Mouse (Mus musculus) adrenal gland (tissue): Measurements from ENCODE around the gene Pcnt.

Experiments used
- intact Hi-C: fragments of 180-260 bp; cut with DNase I; formaldehyde crosslinking; loops from one replicate; pipeline ENCODE4 v1.15.1; 2025
- long read RNA-seq, 2 experiments: library from polyadenylated mRNA; unstranded; transcript quantifications; one replicate each; pipeline ENCODE4 v2.0.0; 2020; ENCODE audit warnings: borderline replicate concordance in 1 of 2; ENCODE audit not compliant: insufficient replicate concordance in 1 of 2

Gene Pcnt
- long read RNA-seq, experiment 1, partial matches to known transcripts = 5 of 7 reads
- long read RNA-seq, experiment 1, other reads (novel, unspliced or antisense) = 2 of 7 reads
- long read RNA-seq, experiment 2, partial matches to known transcripts = 7 of 7 reads
- long read RNA-seq, experiment 2, other reads (novel, unspliced or antisense) = 0 of 7 reads

DNA sequence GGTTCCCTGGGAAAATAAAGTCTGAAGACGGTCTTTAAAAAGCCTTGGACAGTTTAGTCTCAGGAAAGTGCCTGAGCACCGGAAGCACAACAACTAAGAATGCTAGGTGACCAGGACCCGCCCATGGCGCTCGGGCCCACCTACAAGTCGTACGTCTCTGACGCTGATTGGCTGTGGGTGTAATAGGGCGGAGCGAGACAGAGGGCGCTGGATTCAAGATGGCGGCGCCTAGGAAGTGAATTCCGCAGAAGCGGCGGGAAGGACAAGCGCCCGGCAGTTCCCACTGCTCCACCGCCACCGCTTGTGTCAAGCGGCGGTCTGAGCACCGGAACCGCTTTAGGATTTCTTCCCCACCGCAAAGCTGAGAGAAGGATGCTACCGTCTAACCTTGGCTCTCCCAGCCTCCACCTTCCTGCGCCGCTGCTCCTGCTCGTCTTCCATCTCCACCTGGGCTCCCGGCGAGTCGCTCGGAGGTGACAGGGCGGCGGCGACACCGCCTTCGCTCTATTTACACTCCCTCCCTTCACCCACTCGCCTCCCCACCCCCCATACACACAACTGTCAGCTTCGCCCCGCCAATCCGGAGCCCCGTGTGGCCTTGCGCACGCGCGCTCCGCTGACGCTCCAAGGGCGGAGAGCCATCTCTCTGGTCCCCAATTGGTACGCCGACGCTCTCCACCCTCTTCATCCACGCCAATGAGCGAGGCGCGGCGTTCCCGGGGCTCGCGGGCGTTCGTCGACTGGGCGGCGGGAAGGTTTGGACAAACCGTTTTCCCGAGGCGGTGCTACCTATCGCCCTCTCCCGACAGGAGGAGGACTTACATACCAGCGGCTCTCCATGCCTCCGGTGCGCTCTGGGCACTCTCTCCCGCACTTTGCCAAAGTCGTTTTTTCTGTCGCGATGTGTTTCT lies at the start of gene Pcnt:
Gene Pcnt (minus strand): TSS at position 609 of the 911 bp plus-strand sequence.
- intact Hi-C loops = no loop called here

GRCm38 (mm10) chr10:76489205-76489604 lies 46.6 kb upstream of the Pcnt start:
- intact Hi-C loops = no loop called here

DNA sequence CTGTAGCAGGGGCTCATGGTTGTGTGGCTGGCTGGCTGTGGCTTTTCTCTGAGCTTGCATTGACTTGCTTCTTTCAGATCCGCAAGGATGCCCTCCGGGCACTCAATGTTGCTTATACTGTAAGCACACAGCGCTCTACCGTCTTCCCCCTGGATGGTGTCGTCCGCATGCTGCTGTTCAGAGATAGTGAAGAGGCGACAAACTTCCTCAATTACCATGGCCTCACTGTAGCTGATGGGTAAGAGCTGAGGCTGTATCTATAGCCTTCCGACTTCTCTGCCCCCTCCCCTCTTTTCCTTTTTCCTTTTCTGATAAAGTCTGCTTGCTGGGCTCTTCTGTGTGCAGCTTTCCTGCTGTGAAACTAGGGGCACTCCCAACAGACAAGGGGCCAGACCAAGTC lies 45.7 kb upstream of the Pcnt start:
- intact Hi-C loops = no loop called here

DNA sequence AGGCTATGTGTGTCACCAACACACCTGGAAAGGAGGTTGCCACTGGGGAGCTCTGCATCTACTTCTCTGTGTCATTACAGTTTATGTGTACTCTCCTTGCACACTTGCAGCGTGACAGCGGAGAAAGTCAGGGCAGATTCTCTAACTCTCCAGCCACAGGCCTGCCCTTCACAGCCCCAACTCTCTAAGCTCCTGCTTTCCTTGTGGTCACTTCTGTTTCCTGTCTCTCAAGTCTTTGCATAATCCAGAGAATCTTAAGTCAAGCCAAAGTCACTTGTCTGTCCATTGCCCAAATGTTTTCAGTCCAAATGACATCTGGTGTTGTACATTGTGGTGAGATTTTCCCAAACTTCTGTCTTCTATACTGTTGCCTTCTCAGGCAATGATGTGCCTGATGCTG lies 43.7 kb upstream of the Pcnt start:
- intact Hi-C loops = no loop called here

DNA sequence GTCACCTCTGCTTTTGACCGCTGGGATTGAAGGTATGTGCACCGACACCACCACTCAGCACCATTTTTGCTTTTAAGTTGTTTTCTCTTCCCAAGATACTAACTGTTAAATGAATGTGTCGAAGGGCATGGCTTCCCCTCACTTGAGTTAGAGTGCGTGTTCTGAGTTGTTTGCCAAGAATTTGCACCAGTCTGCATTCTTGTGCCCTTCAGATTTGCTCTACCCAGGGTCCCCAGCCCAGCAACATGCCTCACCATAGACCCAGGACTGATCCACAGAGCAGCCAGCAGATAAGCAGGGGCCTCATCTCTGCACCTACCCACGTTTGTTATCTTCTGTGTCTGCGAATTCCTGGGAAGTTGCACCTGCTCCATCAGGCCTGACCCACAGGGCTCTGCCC lies 38.9 kb upstream of the Pcnt start:
- intact Hi-C loops = no loop called here

DNA sequence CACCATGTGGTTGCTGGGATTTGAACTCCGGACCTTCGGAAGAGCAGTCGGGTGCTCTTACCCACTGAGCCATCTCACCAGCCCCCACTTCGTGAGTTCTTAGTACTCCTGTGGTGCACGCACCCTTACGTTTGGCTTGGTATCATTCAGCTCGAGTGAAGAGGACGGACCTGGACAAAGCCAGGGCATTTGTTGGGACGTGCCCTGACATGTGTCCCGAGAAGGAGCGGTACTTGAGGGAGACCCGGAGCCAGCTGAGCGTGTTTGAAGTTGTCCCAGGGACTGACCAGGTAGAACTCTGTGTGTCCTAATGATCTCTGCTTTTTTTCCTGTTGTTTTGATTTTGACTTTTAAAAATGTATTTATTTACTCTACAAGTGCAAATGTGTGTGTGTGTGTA lies 38.3 kb upstream of the Pcnt start:
- intact Hi-C loops = no loop called here

DNA sequence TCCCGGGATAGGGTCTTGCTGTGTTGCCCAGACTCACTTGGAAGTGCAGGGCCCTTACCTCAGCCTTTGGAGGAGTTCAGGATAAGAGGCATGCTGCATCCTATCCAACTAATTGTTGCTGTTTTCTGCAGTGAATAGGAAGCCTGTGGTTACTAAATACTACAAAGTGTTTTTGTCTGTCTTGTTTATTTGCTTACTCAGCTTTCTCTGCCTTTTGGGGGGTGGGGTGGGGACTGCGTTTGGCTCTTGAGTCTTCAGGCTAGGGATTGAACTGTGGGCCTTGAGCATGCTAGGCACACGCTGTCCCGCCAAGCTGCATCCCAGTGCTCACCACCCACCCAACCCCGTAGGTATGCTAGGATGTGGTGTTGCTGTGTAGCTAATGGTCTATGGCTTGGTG lies 31.2 kb upstream of the Pcnt start:
- intact Hi-C loops = no loop called here

DNA sequence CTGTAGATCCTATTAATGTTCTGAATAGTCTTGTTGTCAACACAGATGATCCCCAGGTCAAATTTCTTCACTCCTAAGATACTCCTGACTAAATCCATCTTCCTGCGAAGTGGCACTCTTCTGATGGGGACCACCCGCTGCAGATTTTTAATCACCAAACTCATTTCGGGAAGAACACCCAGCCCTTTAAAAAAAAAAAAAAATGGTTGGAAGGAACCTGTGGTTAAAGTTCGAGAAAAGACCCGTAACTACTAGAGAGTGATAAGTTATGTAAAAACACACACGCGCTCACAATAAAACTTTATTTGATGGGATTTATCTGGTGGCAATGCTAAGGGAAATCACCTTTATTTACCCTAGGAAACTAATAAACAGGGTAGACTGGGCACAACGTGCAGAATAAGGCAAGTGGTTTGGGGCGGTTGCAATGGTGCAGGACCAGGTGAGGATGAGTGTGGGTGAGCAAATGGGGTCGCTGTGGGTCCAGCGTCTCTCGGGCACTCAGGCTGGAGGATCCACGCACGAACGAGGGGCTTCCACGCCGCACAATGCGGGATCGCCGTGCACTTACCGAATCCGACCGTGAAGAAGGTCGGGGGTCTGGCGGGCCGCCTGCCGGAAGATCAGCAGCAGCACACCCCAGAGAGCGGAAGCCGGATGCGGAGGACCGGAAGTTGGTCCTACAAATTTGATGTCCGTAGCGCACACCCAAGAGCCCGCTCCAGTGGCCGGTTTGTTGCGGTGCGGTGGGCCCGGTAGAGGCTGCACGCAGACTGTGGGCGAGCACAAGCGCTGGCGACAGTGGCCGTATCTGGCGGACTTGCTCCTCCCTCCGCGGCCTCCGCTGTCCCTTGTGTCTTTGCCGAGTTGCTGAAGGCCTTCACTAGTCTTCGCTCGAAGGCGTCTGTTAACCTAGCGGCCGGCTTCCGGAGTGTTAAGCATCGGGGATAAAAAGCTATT lies 25.9 kb upstream of the Pcnt start, which contains the start of the genes Mcm3ap and Ybey:
Gene Mcm3ap (plus strand): TSS at position 725 of the 960 bp plus-strand sequence.
Gene Ybey (minus strand): TSS at position 912 of the 960 bp plus-strand sequence.
- intact Hi-C loops = no loop called here

DNA sequence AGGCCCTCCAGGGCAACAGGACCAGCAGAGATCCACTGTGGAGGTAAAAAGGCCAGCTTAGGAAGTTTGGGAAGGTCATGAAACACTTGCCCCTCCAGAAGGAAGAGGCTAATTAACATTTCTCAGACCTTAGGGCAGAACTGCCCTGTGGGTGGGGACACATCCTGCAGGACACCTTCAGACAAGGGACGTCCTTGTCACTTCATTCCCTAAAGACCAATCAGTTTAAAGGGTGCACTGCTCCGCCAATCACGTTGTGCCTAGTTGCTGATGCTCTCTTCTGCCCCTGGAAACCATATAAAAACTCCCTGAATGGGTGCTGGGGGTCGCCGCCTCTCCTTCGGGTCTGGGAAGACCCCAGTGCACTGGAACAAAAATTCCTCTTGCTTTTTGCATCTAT lies 20.1 kb upstream of the Pcnt start:
- intact Hi-C loops = no loop called here

- intact Hi-C loops = no loop called here
Measured at GRCm38 (mm10) chr10:76462312-76462711, 19.7 kb upstream of the Pcnt start.

- intact Hi-C loops = no loop called here
Measured at GRCm38 (mm10) chr10:76461255-76461654, 18.7 kb upstream of the Pcnt start.

GRCm38 (mm10) chr10:76455289-76455688 lies 12.7 kb upstream of the Pcnt start:
- intact Hi-C loops = no loop called here

DNA sequence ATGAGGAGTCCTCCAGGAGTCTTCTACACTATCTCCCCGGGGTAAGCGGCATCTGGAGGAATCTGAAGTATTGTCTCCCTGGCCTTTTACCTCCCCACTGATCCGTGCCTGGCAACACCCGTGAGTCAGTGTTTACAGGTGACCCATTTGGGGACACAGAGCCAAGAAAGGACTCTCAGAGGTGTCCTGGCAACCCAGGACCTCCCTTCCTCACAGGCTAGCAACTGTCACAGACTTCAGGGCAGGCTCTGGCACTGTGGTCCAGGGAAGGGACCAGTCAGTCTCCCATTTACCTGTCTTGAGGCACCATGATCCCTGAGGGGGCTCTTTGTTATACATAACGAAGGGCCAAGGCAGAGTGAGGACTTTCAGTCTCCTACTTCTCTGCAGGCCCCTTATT lies 6.3 kb upstream of the Pcnt start, which contains the start of gene 2610028H24Rik:
Gene 2610028H24Rik (plus strand): TSS at position 231 of the 400 bp plus-strand sequence.
- intact Hi-C loops = no loop called here

DNA sequence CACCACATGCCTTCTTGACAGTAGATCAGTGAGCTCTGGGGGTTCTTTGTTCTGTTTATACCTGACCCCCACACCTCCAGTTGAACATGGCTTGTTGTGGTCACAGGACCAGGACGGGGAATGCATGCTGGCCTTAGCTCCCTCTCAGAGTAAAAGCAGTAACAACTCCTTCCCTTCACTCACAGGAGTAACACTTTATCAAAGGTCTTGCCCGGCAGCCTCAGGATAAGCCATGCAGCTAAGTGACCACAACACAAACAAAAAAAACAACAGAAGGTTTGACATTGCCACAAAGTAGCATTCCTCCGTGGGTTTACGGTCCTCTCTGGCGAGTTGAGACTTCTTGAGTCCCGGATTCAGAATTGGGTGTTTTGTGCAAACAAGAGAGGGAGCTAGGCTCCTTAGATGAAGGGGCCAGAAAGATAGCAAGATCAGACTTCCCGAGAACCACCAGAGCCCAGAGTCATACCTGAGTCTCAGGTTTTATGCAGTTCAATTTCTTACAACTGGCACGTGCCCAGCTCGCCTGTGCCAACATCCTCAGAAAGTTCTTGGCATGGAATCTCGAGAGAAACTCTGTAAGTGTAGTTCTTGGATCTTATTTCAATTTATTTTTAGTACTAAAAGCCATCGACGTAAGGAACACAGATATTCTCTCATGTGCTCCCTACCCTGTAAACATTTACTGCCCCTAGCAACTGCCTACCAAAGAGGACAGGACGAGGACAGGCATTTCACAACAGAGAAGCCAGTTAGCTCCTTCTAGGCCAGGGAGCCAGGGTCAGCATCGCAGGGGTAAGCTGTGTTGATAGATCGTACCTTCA lies 5.0 kb upstream of the Pcnt start:
- intact Hi-C loops = no loop called here

- intact Hi-C loops = no loop called here
Measured at GRCm38 (mm10) chr10:76445996-76446681, 3.6 kb upstream of the Pcnt start.

- intact Hi-C loops = no loop called here
Measured at GRCm38 (mm10) chr10:76440281-76440680, 2.3 kb downstream of the Pcnt start, which contains the start of gene AC141477.1. Gene AC141477.1 (minus strand): TSS chr10:76440444.

GRCm38 (mm10) chr10:76439107-76439890 lies 3.3 kb downstream of the Pcnt start:
- intact Hi-C loops = no loop called here

DNA sequence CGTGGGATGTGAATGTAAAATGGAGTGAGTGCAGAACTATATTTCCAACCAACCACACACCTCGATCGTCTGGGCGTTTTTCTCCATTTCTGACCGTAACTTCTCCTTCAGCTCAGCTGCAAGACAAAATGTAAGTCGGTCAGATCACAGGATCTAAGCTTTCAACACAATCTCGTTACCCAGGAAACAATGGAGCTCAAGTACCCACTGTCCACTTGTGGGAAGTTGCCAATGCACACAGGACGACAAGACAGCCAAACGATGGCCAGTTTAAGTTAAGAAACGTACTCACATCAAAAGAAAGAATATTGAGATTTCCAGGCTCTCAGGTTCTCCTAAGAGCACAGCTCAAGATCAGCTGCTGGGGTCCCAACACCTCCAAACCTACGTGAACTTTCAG lies 8.7 kb downstream of the Pcnt start:
- intact Hi-C loops = no loop called here

GRCm38 (mm10) chr10:76425674-76426073 lies 16.9 kb downstream of the Pcnt start:
- intact Hi-C loops = no loop called here
